Mouse (Mus musculus): ENCODE results near the gene Synj2. TPM values are rescaled to one million over a fixed set of nuclear protein-coding genes. Genes with fewer than 3 reads are reported as not detected.

Synj2 gene
- total RNA-seq, 2 experiments from 2014 or later = 84.0 to 123 TPM

DNA sequence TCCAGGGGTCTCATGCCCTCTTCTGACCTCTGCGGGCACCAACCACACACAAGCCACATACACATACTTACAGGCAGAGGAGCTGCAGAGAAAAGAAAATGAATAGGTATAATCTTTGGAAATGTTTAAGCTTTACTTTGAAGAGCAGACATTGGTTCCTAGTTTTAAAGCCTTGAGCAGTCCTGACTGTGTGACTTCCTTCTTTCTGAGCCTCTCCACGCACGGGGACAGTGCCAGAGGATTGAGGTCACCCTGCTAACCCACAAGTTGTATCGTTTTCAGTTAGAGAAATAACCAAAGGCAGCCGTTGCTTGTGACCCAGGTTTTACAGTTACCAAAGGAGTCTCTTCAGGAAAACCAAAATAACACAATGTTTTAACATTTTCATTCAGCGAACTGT, 12.0 kb upstream of the Synj2 start:
- intact Hi-C loops (cut with DNase I) = loop anchor here (5.0 to 10.0 kb wide), 2 partner anchors 87 to 484 kb away; partner anchors contain the start of genes Snx9 and Tmem242

GRCm38 (mm10) chr17:5932161-5932560, 8.9 kb upstream of the Synj2 start:
- intact Hi-C loops (cut with DNase I) = no loop called here
- no peak for DNase-seq (ENCODE audit: low spot score in 2 of 2)

More for the DNA sequence above, 12.0 kb upstream of the Synj2 start:
- no peak for DNase-seq (ENCODE audit: low spot score in 2 of 2)

- peak; percentile 34 to 63 for DNase-seq (ENCODE audit: low spot score in 2 of 2)
- intact Hi-C loops (cut with DNase I) = no loop called here
These were observed 6.3 kb upstream of the Synj2 start for GRCm38 (mm10) chr17:5934554-5935324.

- no peak for DNase-seq (ENCODE audit: low spot score in 2 of 2)
- intact Hi-C loops (cut with DNase I) = no loop called here
These were observed 5.4 kb upstream of the Synj2 start for GRCm38 (mm10) chr17:5935680-5936079.

DNA sequence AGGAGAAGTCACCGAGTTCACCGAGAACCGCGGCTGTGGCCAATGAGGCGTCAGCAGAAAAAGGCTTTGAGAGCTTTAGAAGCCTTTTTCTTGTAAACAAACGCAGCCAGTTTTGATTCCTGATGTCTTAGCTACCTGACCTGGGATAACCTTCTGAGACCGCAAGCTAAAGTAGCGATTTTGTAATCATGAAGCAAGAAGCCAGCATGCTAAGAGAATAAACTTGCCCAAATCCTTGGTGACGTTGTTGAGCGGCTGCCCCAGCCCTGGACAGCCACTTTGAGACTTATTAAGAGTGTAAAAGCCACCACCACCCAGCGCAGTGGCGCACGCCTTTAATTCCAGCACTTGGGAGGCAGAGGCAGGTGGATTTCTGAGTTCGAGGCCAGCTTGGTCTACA, 4.8 kb upstream of the Synj2 start:
- intact Hi-C loops (cut with DNase I) = no loop called here

GRCm38 (mm10) chr17:5937441-5937840, 3.6 kb upstream of the Synj2 start:
- intact Hi-C loops (cut with DNase I) = no loop called here
- DNase-seq (ENCODE audit: low spot score in 2 of 2) = no peak

More for the DNA sequence above, 4.8 kb upstream of the Synj2 start:
- no peak for DNase-seq (ENCODE audit: low spot score in 2 of 2)

GRCm38 (mm10) chr17:5939871-5940270, 1.2 kb upstream of the Synj2 start:
- intact Hi-C loops (cut with DNase I) = loop anchor here (2.0 kb wide), 1 partner anchor 35 kb away; no protein-coding TSS in a partner anchor
- DNase-seq (ENCODE audit: low spot score in 2 of 2) = no peak

DNA sequence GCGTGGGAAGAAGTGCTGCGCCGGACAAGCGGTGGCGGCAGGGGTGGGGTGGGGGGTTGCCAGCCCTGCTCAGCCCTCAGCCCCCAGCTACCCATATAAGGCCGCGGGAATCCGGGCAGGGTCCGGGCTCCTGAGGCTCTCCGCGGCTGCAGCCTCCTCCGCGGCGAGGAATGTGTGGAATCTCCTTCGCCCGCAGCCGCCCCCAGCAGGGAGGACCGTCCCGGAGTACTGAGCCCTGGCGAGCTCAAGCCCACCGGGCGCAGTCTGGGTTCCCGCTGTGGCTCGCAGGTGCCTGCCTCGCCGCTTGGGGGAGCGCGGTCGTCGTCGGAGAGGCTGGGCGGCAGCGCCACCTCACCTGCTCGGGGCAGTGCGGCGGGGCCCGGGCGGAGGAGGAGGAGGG, 288 bp upstream of the Synj2 start:
- intact Hi-C loops (cut with DNase I) = loop anchor here (1.0 to 2.0 kb wide), 2 partner anchors 34 to 79 kb away; no protein-coding TSS in a partner anchor
- peak; percentile 56 to 62 for DNase-seq (ENCODE audit: low spot score in 2 of 2)

DNA sequence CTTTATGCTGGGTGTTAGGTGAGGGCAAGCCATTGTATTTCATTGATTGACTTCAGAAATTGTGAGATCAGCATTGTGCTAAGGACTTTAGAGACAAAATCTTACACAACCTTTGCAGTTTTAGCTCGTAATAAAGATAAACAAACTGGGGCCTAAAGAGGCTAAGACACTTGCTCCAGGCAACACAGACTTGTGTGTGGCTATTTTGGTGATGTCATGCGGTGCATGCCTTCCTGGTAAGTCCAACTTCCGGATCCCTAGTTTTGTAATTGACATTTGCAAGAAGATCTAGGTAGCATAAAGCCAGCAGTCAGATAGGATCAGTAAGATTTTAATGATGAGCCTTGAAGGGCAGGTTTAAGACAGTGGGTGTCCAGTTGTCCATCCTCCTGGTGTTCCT, 1.1 kb downstream of the Synj2 start:
- intact Hi-C loops (cut with DNase I) = no loop called here

DNA sequence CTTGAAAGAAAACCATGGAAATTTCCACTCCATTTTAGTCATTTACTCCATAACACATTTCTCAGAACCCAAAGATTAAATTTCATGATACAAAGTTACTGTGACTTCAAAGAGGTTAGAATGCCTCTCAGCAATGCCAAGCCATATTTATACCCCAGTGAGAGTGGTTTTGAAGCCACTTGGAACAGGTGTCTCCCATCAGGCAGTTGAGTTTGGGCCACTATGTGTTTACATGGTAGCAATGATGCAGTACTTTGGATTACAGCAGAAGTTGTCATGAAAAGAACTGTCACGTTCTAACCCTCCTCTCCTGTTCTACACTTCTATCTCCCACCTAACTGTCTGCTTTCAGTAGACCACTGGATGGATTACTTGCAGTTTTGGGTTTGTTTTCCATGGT, 2.0 kb downstream of the Synj2 start:
- intact Hi-C loops (cut with DNase I) = no loop called here
- no peak for DNase-seq (ENCODE audit: low spot score in 2 of 2)

More for the DNA sequence above, 1.1 kb downstream of the Synj2 start:
- DNase-seq (ENCODE audit: low spot score in 2 of 2) = no peak

GRCm38 (mm10) chr17:5947039-5947438, 6.0 kb downstream of the Synj2 start:
- no peak for DNase-seq (ENCODE audit: low spot score in 2 of 2)
- intact Hi-C loops (cut with DNase I) = no loop called here

- intact Hi-C loops (cut with DNase I) = no loop called here
- no peak for DNase-seq (ENCODE audit: low spot score in 2 of 2)
These were observed 11.4 kb downstream of the Synj2 start for GRCm38 (mm10) chr17:5952455-5952854.

GRCm38 (mm10) chr17:5956350-5957000, 15.4 kb downstream of the Synj2 start:
- intact Hi-C loops (cut with DNase I) = no loop called here
- DNase-seq (ENCODE audit: low spot score in 2 of 2) = no peak

- intact Hi-C loops (cut with DNase I) = no loop called here
- no peak for DNase-seq (ENCODE audit: low spot score in 2 of 2)
These were observed 16.0 kb downstream of the Synj2 start for GRCm38 (mm10) chr17:5957097-5957496.

DNA sequence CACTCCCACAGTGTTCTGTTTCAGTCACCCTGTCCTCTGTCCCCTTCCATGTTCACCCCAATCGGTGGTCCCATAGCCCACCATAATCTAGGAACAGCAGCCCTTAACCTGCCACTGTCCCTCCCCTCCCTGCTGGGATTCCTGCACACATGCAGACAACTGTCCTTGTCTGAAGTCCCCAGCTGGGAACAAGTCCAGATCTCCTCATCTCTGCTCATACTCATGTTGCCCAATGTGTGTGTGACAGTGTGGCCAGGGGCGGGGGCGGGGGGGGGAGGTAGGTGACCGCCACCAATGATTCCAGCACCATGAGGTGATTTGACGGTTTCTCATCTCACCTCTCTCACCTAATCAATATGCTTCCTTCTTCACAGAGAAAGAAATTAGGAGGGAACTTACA, 17.1 kb downstream of the Synj2 start:
- DNase-seq (ENCODE audit: low spot score in 2 of 2) = no peak
- intact Hi-C loops (cut with DNase I) = no loop called here

DNA sequence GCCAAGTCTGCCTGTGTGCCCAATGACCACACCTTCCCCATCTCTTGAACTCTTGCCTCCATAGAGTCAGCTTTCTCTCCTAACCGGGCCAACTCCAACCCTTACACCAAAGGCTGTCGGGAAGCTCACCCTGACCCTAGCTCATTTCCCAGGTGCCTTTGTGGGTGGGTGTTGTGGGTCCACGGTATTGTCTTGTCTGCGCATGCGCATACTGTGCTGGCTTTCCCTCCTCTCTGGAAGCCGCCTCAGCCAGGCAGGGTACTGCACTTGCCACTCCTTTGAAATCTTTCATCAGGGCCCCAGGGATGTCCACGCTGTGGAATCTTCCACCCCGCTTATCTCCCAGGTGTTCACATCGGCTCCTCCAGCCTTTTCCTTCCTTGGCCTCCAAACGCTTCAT, 17.6 kb downstream of the Synj2 start:
- intact Hi-C loops (cut with DNase I) = no loop called here
- no peak for DNase-seq (ENCODE audit: low spot score in 2 of 2)

DNA sequence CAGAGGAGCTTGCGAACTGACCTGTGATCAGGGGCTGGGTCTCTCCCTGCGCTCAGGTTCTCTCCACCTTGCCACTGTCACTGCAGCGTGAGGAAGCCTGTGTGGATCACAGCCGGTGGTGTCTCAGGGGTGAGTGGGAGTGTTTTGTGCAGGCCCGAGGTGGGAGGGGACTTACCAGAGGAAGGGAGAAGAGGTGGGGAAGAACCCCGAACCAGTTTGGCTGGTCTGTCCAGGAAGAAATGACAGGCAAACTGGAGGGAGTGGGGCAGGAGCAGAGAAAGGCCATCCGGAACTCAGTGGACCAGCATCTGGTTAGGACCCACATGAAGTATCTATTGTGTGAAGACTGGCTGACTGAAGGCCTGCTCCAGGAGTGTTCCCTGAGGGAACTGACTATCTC, 18.0 kb downstream of the Synj2 start:
- intact Hi-C loops (cut with DNase I) = no loop called here

GRCm38 (mm10) chr17:5959802-5960201, 18.7 kb downstream of the Synj2 start:
- intact Hi-C loops (cut with DNase I) = no loop called here
- no peak for DNase-seq (ENCODE audit: low spot score in 2 of 2)

More for the DNA sequence above, 18.0 kb downstream of the Synj2 start:
- no peak for DNase-seq (ENCODE audit: low spot score in 2 of 2)

DNA sequence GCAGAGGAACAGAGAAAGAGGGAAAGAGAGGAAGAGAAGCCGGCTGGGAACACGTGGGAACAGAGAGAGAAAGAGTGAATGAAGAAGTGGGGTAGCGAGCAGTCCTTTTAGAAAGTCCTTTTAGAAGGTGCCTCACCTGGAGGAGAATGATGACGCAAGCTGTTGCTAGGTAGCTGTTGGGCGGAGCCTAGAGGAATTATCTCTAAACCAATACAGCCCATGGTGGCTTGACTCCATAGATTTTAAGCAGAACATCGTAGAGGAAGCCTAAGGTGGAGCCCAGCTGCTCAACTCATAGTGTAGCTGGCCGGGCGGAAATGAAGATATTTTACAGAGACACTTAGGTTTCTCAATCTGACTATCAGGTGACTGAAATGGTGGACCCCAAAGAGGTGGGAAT, 22.7 kb downstream of the Synj2 start:
- intact Hi-C loops (cut with DNase I) = no loop called here
- no peak for DNase-seq (ENCODE audit: low spot score in 2 of 2)

- intact Hi-C loops (cut with DNase I) = no loop called here
- no peak for DNase-seq (ENCODE audit: low spot score in 2 of 2)
These were observed 24.2 kb downstream of the Synj2 start for GRCm38 (mm10) chr17:5965084-5965781.

All from left cerebral cortex, postnatal 25 days (tissue).